Mouse (Mus musculus) cortical plate, adult 2 months (tissue): ENCODE measurements around the gene Lamc2.

Source experiments
- CTCF ChIP-seq: fragments of 200-500 bp; IDR thresholded peaks from 2 replicates; pipeline ENCODE4 v1.5.1; 2011; ENCODE audit warnings: mild to moderate bottlenecking, control low read depth, low read length; ENCODE audit not compliant: insufficient read depth; ENCODE audit errors: extremely low read depth
- POLR2A ChIP-seq: fragments of 200-500 bp; IDR thresholded peaks from 2 replicates; pipeline ENCODE4 v1.6.1; 2011; ENCODE audit warnings: mild to moderate bottlenecking, low read length, control low read depth; ENCODE audit not compliant: insufficient read depth; ENCODE audit errors: extremely low read depth

DNA sequence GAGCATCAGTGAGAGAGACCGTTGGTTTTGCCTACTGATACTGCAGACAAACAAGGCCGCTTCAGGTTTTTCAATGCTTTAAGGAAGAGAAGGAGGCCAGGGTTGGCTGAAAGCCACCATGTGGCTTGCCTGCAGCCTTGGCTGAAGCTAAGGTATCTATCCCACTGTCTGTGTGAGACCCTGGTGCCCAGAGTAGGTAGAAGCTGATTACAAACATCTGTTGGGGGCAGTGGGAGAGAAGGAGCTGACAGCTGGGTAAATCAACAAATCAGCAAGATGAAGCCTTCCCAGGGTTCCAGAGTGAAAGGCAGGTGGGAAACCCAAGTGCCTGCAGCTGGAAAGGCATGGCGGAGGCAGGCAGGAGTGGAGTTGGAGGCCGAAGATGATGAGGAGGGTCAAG, 95.4 kb downstream of the Lamc2 start:
- no peak for TF ChIP-seq CTCF
- no peak for TF ChIP-seq POLR2A
